Mouse (Mus musculus): ENCODE measurements around the gene Bod1l.
A peak's percentile ranks its signal among the peaks of the same experiment; 100 is the strongest.

The Bod1l gene

GRCm38 (mm10) chr5:41794434-41794833 is 49.7 kb downstream of the Bod1l start:
- no peak for DNase-seq (ENCODE audit: low read depth)

DNA sequence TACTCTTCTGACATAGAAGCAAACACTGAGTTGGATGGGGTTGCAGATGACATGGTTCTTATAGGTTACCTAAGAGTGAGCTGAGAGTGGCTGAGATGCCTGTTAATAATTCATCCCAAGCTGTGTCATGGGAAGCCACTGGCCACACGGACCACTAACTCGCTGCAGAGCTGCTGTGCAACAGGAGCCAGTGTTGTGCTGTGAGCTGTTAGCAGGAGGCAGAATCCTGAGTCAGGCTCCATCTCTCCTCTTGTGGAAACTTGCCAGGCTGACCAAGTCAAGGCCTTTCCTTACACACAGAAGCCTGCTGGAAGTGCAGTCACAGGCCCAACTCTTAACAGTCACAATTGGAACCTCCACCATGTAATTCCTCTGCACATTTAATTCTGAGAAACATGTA is 53.6 kb downstream of the Bod1l start:
- no peak for DNase-seq (ENCODE audit: low read depth)

- no peak for DNase-seq (ENCODE audit: low read depth)
Measured at GRCm38 (mm10) chr5:41788877-41789276, 55.2 kb downstream of the Bod1l start.

GRCm38 (mm10) chr5:41781890-41782289 is 62.2 kb downstream of the Bod1l start:
- no peak for DNase-seq (ENCODE audit: low read depth)

- DNase-seq (ENCODE audit: low read depth): no peak
Measured at GRCm38 (mm10) chr5:41780026-41780425, 64.1 kb downstream of the Bod1l start.

- no peak for DNase-seq (ENCODE audit: low read depth)
Measured at GRCm38 (mm10) chr5:41775728-41776127, 68.4 kb downstream of the Bod1l start.

DNA sequence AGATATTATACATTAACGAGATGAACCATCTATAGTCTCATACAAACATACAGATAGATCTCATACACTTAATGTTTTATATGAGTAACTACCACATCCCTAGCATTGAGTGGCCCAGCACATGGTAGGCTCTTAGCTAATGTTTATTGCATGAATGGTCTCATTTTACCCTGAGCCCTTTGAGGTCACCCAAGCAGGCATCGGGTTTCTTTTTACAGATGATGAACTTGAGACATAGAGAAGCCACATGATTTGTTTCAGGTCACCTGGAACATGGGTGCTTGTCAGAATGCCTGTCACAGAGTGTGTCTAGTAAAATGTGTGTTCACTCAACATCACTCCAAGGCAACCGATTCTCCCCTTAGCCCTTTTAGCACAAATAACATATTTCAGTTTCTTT is 68.8 kb downstream of the Bod1l start:
- no peak for DNase-seq (ENCODE audit: low read depth)

GRCm38 (mm10) chr5:41768382-41769040 is 75.6 kb downstream of the Bod1l start:
- peak; percentile 93 for DNase-seq (ENCODE audit: low read depth)

- DNase-seq (ENCODE audit: low read depth): peak; percentile 37
Measured at GRCm38 (mm10) chr5:41767296-41768200, 76.6 kb downstream of the Bod1l start.

- peak; percentile 21 for DNase-seq (ENCODE audit: low read depth)
Measured at GRCm38 (mm10) chr5:41766406-41767010, 77.6 kb downstream of the Bod1l start.

DNA sequence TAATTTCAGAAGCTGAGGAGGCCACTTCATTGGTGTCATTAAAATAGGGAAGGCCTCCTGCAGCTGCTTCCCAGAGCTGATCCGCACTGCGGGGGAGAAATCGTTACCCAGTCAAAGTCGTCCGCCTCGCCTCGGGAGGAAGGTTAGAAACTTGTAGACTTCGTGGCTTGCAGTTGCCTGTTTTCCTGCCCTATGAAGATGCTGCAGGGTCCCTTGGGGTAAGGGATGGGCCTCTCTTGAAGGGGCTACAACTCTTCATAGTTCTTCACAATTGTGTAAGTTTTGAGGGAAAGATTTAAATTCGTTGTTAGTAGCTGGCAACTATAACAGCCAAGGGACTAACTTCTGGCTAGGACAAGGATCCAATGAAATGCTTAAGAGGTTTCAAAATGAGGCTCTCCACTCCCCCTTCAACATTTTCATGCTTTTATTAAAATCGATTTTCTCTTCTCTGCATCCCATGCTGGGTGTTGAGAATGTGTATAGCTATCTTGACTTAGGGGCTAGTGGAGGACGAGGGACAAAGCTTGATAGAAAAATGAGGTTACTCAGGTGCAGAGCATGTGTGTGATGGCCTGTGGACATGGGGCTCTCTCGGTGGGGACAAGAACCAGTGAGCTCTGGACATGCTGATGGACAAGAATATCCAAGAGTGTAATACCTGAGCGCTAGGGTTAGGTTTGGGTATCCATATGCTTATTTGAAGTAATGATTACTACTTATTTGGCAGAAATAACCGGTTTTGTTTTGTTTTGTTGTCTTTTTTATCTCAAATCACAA is 78.3 kb downstream of the Bod1l start:
- peak; percentile 31 for DNase-seq (ENCODE audit: low read depth)

DNA sequence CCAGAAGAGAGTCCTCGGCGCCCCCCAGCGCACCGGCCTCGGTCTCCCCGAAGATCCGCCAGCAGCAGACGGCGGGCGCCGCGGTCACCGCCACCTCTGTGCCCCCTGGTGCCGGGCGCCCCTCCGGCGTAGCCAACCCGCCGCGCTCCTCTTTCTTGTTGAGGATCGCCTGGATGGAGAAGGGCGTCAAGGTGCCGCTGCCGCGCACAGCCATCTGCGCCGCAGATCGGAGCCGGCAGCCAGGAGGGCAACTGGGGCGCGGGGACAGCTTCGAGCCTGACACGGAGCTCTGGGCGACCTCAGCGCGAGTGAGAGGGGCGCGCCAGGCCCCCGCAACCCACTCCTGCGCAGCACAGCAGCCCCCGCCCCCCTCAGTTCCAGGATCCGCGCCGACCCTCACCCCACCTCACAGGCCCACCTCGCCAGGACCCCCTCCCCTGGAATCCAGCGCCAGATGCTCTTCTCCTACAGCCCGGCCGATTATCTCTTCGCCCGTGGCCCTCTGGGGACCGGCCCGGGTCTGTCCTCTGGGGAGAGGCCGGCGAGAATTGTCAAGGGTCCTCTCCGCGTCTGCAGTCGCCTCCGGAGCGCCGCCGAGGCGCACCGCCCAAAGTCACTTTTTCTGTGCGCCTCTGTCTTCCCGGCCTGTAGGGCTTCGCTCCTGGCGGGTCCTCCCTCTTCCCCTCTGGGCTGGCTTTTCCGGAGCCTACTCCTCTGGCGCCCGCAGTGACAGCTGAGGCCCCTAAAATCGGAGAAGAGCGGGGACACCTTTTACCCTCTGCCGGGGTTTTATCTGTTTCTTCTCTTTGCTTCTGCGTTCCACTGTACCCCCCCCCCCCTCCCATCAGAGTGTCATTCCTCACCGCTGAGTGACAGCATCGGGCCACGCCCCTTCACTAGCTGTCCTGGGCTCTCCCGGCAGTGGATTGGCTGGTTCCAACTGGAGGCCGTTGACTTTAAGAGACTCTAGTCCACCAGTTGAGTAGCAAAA is 80.1 kb downstream of the Bod1l start, which contains the start of gene Nkx3-2:
Gene Nkx3-2, minus strand, starts transcription at position 771 of the 991 bp plus-strand sequence.
- DNase-seq (ENCODE audit: low read depth): peak; percentile 21

- peak; percentile 18 for DNase-seq (ENCODE audit: low read depth)
Measured at GRCm38 (mm10) chr5:41762947-41763730, 81.0 kb downstream of the Bod1l start.

- DNase-seq (ENCODE audit: low read depth): peak; percentile 37
Measured at GRCm38 (mm10) chr5:41762141-41762946, 81.8 kb downstream of the Bod1l start.

- DNase-seq (ENCODE audit: low read depth): peak; percentile 23
Measured at GRCm38 (mm10) chr5:41761509-41762140, 82.5 kb downstream of the Bod1l start.

DNA sequence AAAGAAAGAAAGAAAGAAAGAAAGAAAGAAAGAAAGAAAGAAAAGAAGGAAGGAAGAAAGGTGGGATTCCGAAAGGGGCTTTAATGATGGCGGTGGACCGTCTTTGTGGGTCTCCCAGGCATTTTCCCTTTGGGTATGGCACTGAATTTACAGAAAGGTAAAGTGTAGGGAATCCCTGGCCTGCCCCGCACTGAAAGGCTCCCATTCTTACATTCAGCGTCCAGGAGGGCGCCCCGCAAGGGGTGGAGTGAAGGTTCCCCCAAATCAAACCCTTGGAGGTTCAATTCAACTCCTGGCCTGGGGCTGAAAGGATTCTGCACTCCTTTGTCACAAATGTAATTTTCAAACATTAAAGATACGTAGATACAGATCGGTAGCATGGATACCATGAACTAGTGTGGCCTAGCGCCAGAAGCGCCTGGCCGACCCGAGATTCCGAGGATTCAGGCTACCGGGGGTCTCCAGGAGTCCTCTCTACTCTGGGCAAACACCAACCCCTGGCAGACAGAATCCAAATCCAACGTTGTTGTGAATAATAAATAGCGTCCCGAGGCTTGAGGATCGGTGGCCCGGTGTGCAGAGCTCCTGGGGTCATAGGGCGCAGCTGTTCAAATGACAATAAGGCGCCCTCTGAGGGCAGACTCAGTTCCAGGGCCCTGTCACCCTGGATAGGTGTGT is 83.1 kb downstream of the Bod1l start:
- DNase-seq (ENCODE audit: low read depth): no peak

DNA sequence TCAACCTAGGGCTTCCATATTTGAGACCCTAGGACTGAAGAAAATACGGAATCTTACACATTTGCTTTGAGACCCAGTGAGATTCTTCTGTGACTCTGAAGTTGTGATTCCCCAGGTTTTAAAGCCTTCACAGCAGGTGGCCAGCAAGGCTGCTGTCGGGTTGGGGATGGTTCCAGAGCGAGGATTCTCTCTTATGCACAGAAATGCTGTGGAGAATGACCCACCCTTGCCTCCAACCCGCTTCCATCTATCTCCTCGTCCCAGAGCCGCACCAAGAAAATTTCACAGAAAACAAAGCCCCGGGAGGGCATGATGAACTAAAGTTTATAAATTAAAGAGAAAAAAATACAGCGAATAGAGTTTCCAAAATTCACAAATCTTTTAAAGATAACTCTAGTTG is 84.0 kb downstream of the Bod1l start:
- DNase-seq (ENCODE audit: low read depth): no peak
